Mouse (Mus musculus) embryo, embryonic 10 days (tissue): Measurements from ENCODE around the gene Syvn1.
A peak's percentile ranks its signal among the peaks of the same experiment; 100 is the strongest.

Experiments
- DNase-seq: peaks from one replicate; pipeline ENCODE4 v3.0.0-alpha.2; 2015; ENCODE audit warnings: low spot score

Gene Syvn1

GRCm38 (mm10) chr19:6046294-6047153 is at the start of gene Syvn1:
Syvn1 (plus strand) TSS chr19:6046576.
- DNase-seq: peak; percentile 96

DNA sequence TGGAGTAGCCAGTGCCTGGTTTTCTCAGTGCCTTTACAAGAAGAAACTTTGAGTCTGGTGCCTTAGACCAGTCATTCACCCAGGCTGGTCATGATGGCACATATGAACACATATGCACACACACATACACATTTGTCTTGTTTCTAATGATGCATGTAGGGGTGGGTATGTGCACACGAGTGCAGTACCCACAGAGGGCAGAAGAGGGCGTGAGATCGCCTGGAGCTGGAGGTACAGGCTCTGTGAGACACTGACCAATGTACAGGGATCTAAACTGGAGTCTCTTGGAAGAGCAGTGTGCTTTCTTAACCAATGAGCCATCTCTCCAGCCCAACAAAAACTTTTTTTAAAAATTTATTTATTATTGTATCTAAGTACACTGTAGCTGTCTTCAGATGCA is 48.2 kb upstream of the Syvn1 start:
- DNase-seq: no peak

GRCm38 (mm10) chr19:5999969-6000368 is 46.4 kb upstream of the Syvn1 start:
- no peak for DNase-seq

GRCm38 (mm10) chr19:6005541-6005940 is 40.8 kb upstream of the Syvn1 start:
- DNase-seq: no peak

GRCm38 (mm10) chr19:6007013-6007412 is 39.4 kb upstream of the Syvn1 start:
- DNase-seq: no peak

DNA sequence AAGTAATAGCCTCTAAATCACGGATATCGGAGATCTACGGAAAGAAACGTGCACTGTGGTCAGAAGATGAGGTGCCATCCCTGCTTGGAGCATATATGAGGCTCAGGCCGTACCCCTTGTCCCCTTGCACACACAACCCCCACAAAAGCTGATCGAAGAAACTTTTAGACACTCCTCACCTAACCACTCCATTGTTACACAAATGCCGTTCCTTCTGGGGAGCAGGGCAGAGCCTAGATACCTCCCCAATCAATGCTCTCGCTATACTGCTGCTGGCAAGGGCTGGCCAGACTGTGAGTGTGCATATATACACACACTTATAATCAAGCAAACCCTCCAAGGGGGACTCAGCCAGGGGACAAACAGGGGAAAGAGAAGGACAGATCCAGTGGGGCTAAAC is 37.2 kb upstream of the Syvn1 start:
- no peak for DNase-seq

GRCm38 (mm10) chr19:6013691-6014090 is 32.7 kb upstream of the Syvn1 start:
- no peak for DNase-seq

- peak; percentile 53 for DNase-seq
Measured at GRCm38 (mm10) chr19:6014991-6015510, 31.3 kb upstream of the Syvn1 start.

DNA sequence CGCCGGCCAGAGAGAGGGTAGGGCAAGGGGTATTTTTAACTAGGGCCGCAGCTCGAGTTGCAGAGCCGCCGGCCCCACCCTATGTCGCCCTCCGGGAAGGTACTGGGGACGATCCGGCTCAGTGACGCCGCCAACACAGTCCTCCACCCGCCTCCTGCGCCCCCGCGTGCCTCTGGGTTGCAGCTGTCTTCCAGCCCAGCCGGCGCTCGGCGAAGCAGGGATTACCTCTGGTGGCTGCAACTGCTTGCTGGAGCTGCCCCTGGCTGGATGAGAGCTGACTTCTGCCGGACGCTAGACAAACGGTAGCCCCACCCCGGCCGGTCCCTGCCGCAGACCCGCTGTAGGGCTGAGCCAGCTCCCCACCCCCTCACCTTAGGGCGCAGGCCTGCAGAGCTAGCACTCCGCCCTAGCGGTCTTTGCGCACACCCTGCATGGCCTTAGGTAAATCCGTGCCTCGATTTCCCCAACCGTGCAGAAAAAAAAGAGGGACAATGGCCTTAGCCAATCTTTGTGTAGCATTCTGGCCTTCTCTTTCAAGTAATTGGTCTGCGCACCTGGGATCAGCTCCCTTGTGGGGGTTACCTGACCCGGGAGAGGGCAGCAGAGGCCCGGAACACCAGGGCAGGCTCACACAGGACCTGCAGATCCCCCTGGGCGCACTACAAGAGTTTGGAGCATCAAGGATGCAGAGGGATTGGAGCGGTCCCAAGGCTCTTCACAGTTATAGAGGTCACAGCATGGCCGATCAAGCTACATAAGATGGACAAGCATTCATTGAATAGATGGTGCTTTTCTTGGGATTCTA is 30.7 kb upstream of the Syvn1 start, which contains the start of gene Capn1:
TSS of gene Capn1 (minus strand) at position 387 of the 805 bp plus-strand sequence.
- DNase-seq: peak; percentile 81

DNA sequence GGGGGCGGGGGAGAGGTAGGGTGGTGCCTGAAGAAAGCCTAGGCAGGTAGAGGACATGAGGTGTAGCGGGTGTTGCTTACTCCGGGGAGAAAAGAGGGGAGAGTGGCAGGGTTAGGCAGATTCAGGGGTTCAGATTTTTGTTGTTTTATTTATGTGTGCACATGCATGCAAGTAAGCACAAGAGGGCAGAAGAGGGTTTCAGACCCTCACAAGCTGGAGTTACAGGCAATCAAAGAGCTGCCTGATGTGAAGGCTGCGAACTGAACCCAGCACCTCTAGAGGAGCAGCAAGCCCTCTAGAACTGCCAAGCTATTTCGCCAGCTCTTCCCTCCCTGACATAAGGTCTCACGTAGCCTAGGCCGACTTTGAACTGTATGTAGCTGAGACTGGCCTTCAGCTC is 29.8 kb upstream of the Syvn1 start:
- DNase-seq: peak; percentile 50

GRCm38 (mm10) chr19:6018142-6019089 is 28.0 kb upstream of the Syvn1 start:
- peak; percentile 89 for DNase-seq

- DNase-seq: no peak
Measured at GRCm38 (mm10) chr19:6020276-6020675, 26.1 kb upstream of the Syvn1 start.

DNA sequence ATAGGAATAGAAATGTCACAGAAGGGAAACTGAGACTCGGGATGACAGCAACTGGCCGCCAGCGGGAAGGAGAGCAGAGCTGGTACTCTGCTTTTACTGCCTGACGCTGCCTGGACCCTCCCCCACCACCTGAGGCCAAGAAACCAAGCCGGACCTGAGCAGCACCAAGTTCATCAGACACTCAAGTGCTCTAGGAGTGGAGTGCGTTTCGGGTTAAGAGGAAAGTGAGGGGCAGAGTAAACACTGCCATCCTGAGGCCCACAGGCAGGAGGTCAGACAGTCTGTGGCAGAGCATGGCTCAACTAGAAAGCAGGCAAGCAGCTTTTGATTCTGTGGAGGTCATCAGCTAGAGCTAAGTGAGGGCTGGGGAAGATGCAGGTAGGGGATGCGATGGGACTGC is 23.3 kb upstream of the Syvn1 start:
- no peak for DNase-seq

GRCm38 (mm10) chr19:6023930-6024329 is 22.4 kb upstream of the Syvn1 start:
- no peak for DNase-seq

GRCm38 (mm10) chr19:6028991-6029390 is 17.4 kb upstream of the Syvn1 start:
- no peak for DNase-seq

DNA sequence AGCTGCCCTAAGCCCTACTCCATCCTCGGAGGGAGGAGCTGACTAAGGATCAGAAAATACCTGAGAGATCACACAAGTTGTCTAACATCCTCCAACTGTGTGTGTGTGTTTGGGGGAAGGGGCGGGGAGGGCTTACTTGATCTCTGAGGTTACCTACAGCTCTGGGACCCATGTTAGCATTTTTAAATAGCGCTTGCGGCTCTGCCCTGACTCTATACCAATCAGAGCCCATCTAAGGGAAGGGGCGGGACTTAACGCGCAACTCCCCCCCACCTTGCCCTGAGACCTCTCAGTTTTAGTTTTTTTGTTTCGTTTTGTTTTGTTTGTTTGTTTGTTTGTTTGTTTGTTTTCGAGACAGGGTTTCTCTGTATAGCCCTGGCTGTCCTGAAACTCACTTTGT is 16.9 kb upstream of the Syvn1 start:
- DNase-seq: no peak

- DNase-seq: no peak
Measured at GRCm38 (mm10) chr19:6030520-6031280, 15.7 kb upstream of the Syvn1 start.

GRCm38 (mm10) chr19:6035966-6036585 is 10.3 kb upstream of the Syvn1 start:
- no peak for DNase-seq

DNA sequence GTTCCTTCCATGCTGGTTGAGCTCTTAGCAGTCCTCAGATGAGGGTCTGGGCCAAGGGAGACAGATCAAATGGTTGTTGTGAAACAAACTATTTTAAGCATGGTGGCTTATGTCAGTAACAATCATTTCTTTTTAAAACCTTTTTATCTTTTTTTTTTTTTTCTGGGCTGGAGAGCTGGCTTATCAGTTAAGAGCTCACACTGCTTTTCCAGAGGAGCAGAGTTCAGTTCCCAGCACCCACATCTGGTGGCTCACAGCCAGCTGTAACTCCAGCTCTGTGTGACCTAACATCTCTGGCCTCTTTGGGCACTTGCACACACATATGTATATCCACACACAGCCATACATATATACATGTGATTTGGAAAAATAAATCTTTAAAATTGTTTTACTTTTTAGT is 8.7 kb upstream of the Syvn1 start:
- DNase-seq: no peak

- no peak for DNase-seq
Measured at GRCm38 (mm10) chr19:6038326-6038725, 8.1 kb upstream of the Syvn1 start.
